Mouse (Mus musculus): ENCODE results near the gene Faap20. TPM values are rescaled to one million over a fixed set of nuclear protein-coding genes. Genes with fewer than 3 reads are reported as not detected.
A peak's percentile ranks its signal among the peaks of the same experiment; 100 is the strongest.

Gene Faap20
- 81.2 and 83.9 TPM in 2 replicates for polyA plus RNA-seq (2014; fragmentation: Nextera tagmentation; extraction: Ambion mirVana)

GRCm38 (mm10) chr4:155249648-155250351 is at the start of gene Faap20:
Gene Faap20 (plus strand): TSS chr4:155249802.
- peak within 1 kb of the TSS; percentile 97 for H3K27ac ChIP-seq (ENCODE audit: low read depth)
- peaks cover 12% of the 10 kb centered on the region for H3K4me1 ChIP-seq (ENCODE audit: insufficient read depth)
- 0% methylated on average over 52 of the region's 58 CpGs for WGBS

DNA sequence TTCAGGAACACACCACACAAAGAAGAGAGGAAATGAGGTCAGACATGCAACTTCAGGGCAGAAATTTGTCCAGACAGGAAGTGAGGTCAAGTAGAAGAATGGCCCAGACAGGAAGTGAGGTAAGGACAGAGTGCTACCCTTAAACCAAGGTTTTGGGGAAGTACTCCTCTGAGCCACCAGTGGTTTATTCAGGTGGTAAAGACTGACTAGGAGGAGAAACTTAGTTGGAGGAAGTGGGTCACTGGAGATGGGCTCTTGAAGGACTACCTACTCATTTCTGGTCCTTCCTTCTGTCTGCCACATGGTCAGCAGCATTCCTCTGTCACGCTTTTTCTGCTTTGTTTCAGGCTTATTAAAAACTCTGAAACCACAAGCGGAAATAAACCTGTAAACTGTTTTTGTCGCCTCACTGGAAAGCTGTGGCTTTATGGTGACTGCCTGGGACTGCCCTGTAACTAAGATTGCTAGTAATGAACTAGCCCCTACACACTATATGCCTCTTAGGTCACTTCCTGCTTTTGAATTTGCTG is 48.7 kb upstream of the Faap20 start:
- no peak overlapping the region for H3K9ac ChIP-seq
- peak overlapping the region; percentile 64; the same call in 1 of the 2 replicates for H3K27ac ChIP-seq (ENCODE audit: low read depth)
- no peaks in the 10 kb centered on the region for H3K27me3 ChIP-seq (ENCODE audit: insufficient read depth, low read length)
- peaks cover 35% of the 10 kb centered on the region; the same call in 1 of the 2 replicates for H3K4me1 ChIP-seq (ENCODE audit: insufficient read depth)
- ATAC-seq (ENCODE audit: insufficient read depth) (0 out of 2 replicates have a peak, but pooled peaks have one; percentile 29), DNase-seq (no peak)
- H3K36me3 ChIP-seq (ENCODE audit: insufficient read depth), result 0 out of 2 replicates have a peak, but pooled peaks cover 8% of the 10 kb centered on the region
- no peaks in the 10 kb centered on the region for H3K9me3 ChIP-seq (ENCODE audit: low read depth, low read length)
- no peak overlapping the region for H3K4me2 ChIP-seq
- no peak for TF ChIP-seq CTCF (IDR thresholded peaks at IDR 0.05; ENCODE audit: low read depth)
- WGBS, result 67% methylated on average over 3 of the region's 3 CpGs
- H3K4me3 ChIP-seq (ENCODE audit: low read depth, low read length), result no peak overlapping the region

More at GRCm38 (mm10) chr4:155249648-155250351, at the start of gene Faap20:
- Histone ChIP-seq H3K36me3 (ENCODE audit: insufficient read depth) (0 out of 2 replicates have a peak, but pooled peaks cover 3% of the 10 kb centered on the region), H3K27me3 (ENCODE audit: insufficient read depth, low read length) (no peaks in the 10 kb centered on the region), H3K4me2 (peak within 1 kb of the TSS; percentile 86), H3K9ac (peak within 1 kb of the TSS; percentile 70), H3K9me3 (ENCODE audit: low read depth, low read length) (no peaks in the 10 kb centered on the region), H3K4me3 (ENCODE audit: low read depth, low read length) (peak within 1 kb of the TSS; percentile 45)
- TF ChIP-seq CTCF (IDR thresholded peaks at IDR 0.05; ENCODE audit: low read depth), result no peak
- ATAC-seq (ENCODE audit: insufficient read depth), result peak; percentile 92
- peak; percentile 95 for DNase-seq

GRCm38 (mm10) chr4:155201764-155202163 is 47.8 kb upstream of the Faap20 start:
- Histone ChIP-seq H3K4me1 (ENCODE audit: insufficient read depth) (peaks cover 37% of the 10 kb centered on the region), H3K36me3 (ENCODE audit: insufficient read depth) (0 out of 2 replicates have a peak, but pooled peaks cover 8% of the 10 kb centered on the region), H3K9me3 (ENCODE audit: low read depth, low read length) (no peaks in the 10 kb centered on the region), H3K27me3 (ENCODE audit: insufficient read depth, low read length) (no peaks in the 10 kb centered on the region), H3K4me3 (ENCODE audit: low read depth, low read length) (no peak overlapping the region), H3K27ac (ENCODE audit: low read depth) (peak overlapping the region; percentile 33; the same call in 1 of the 2 replicates), H3K4me2 (no peak overlapping the region), H3K9ac (no peak overlapping the region)
- DNase-seq (no peak), ATAC-seq (ENCODE audit: insufficient read depth) (no peak)
- WGBS, result 79% methylated on average over 7 of the region's 7 CpGs
- TF ChIP-seq CTCF (IDR thresholded peaks at IDR 0.05; ENCODE audit: low read depth), result no peak

DNA sequence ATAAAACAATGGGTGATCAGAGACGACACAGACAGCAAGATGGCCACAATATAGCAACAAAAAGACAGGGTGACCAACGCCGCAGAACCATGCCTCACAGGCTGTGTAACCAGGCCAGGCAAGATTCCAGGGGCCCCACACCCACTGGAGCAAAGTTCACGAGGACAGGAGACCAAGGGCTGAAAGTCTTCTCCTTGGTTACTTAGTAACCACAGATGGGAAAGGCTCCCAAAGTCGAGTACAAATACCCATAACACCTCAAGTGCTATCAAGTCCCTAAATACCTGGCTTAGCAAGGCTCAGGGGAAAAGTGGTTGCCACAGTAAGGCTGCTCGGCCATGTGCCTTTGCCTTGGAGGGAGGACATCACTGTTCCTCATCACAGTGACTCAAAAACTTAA is 43.7 kb upstream of the Faap20 start:
- Histone ChIP-seq H3K9ac (no peak overlapping the region), H3K4me2 (no peak overlapping the region), H3K36me3 (ENCODE audit: insufficient read depth) (peaks cover 24% of the 10 kb centered on the region), H3K9me3 (ENCODE audit: low read depth, low read length) (no peaks in the 10 kb centered on the region), H3K4me1 (ENCODE audit: insufficient read depth) (peaks cover 36% of the 10 kb centered on the region), H3K27me3 (ENCODE audit: insufficient read depth, low read length) (no peaks in the 10 kb centered on the region), H3K4me3 (ENCODE audit: low read depth, low read length) (no peak overlapping the region), H3K27ac (ENCODE audit: low read depth) (no peak overlapping the region)
- ATAC-seq (ENCODE audit: insufficient read depth) (no peak), DNase-seq (no peak)
- WGBS, result 51% methylated on average over 6 of the region's 6 CpGs
- no peak for TF ChIP-seq CTCF (IDR thresholded peaks at IDR 0.05; ENCODE audit: low read depth)

- no peaks in the 10 kb centered on the region for H3K9me3 ChIP-seq (ENCODE audit: low read depth, low read length)
- ATAC-seq (ENCODE audit: insufficient read depth), result no peak
- no peaks in the 10 kb centered on the region for H3K27me3 ChIP-seq (ENCODE audit: insufficient read depth, low read length)
- DNase-seq, result no peak
- no peak overlapping the region for H3K4me3 ChIP-seq (ENCODE audit: low read depth, low read length)
- H3K9ac ChIP-seq, result no peak overlapping the region
- 50% methylated on average over 6 of the region's 8 CpGs for WGBS
- TF ChIP-seq CTCF (IDR thresholded peaks at IDR 0.05; ENCODE audit: low read depth), result no peak
- H3K36me3 ChIP-seq (ENCODE audit: insufficient read depth), result peaks cover 29% of the 10 kb centered on the region
- H3K27ac ChIP-seq (ENCODE audit: low read depth), result no peak overlapping the region
- H3K4me2 ChIP-seq, result no peak overlapping the region
- H3K4me1 ChIP-seq (ENCODE audit: insufficient read depth), result peaks cover 35% of the 10 kb centered on the region
These were observed 43.1 kb upstream of the Faap20 start for GRCm38 (mm10) chr4:155206498-155206897.

GRCm38 (mm10) chr4:155207841-155208240 is 41.8 kb upstream of the Faap20 start:
- WGBS, result 63% methylated on average over 3 of the region's 3 CpGs
- no peak for DNase-seq
- H3K27me3 ChIP-seq (ENCODE audit: insufficient read depth, low read length), result no peaks in the 10 kb centered on the region
- no peaks in the 10 kb centered on the region for H3K9me3 ChIP-seq (ENCODE audit: low read depth, low read length)
- ATAC-seq (ENCODE audit: insufficient read depth), result no peak
- H3K4me3 ChIP-seq (ENCODE audit: low read depth, low read length), result no peak overlapping the region
- H3K4me1 ChIP-seq (ENCODE audit: insufficient read depth), result peaks cover 35% of the 10 kb centered on the region
- no peak for TF ChIP-seq CTCF (IDR thresholded peaks at IDR 0.05; ENCODE audit: low read depth)
- H3K9ac ChIP-seq, result no peak overlapping the region
- peaks cover 29% of the 10 kb centered on the region for H3K36me3 ChIP-seq (ENCODE audit: insufficient read depth)
- no peak overlapping the region for H3K4me2 ChIP-seq
- peak overlapping the region; percentile 0; the same call in 1 of the 2 replicates for H3K27ac ChIP-seq (ENCODE audit: low read depth)

GRCm38 (mm10) chr4:155208613-155209012 is 41.0 kb upstream of the Faap20 start:
- Histone ChIP-seq H3K4me3 (ENCODE audit: low read depth, low read length) (no peak overlapping the region), H3K4me1 (ENCODE audit: insufficient read depth) (peaks cover 35% of the 10 kb centered on the region), H3K27ac (ENCODE audit: low read depth) (peak overlapping the region; percentile 54; the same call in 1 of the 2 replicates), H3K36me3 (ENCODE audit: insufficient read depth) (peaks cover 26% of the 10 kb centered on the region), H3K27me3 (ENCODE audit: insufficient read depth, low read length) (no peaks in the 10 kb centered on the region), H3K9ac (no peak overlapping the region), H3K9me3 (ENCODE audit: low read depth, low read length) (no peaks in the 10 kb centered on the region), H3K4me2 (no peak overlapping the region)
- WGBS, result 56% methylated on average over 7 of the region's 7 CpGs
- ATAC-seq (ENCODE audit: insufficient read depth), result no peak
- DNase-seq, result no peak
- no peak for TF ChIP-seq CTCF (IDR thresholded peaks at IDR 0.05; ENCODE audit: low read depth)
